Comparison of ENCODE assay signal across 8 mouse cellular contexts in the genomic region with DNA sequence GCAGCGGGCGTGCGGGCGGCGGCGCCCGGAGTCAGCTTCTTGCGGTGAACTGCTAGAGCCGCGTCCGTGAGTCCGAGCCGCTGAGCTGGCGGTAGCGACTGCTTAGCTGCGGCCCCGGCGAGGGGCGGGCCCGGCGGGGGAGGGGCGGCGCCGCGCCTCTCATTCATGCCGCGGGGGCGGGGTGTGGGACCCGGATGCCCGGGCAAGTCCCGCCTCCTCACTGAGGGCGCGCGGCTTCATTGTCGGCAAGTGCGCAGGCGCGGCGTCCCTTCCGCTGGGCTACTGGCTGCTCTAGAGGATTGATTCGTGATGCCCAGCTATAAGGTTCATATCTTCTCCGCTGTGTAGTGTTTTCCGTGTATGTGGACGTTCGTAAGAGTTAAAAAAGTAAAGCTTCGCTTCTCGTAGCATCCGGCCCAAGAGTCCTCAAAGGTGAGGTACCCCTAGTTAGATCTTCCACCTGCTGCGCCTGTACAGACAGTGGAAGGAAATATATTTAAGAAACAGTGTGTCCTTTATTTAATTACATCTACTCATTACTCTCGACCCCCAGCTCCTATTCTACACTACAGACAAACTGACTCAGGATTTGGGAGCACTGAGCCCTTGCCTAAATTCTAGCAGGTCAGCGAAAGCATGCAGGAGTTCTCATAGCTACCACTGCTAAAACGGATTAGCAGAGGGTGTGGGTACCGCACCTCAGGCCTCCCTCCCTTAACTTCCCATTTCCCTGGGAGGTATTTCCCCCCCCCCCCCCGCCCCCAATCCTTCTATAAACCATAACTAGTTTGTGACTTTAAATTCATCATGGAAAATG. TPM values are rescaled to one million over a fixed set of nuclear protein-coding genes. Genes with fewer than 3 reads are reported as not detected.
DNase-seq lines count a peak whose midpoint lies in the region; ATAC-seq and TF ChIP-seq lines count a peak whose summit lies in the region.

A gene (minus strand): TSS at position 146 of the 817 bp plus-strand sequence.

- peak within 1 kb of the TSS; percentile 82 for H3ac ChIP-seq in C2C12 (ENCODE audit: control insufficient read depth, insufficient read length, low read depth)

- H3K9me3 ChIP-seq in erythroblast, embryonic 14.5 days (ENCODE audit: control insufficient read depth, low read length), result no peaks in the 10 kb centered on the region
- no peaks in the 10 kb centered on the region for H3K9me3 ChIP-seq in heart, embryonic 13.5 days
- no peaks in the 10 kb centered on the region for H3K9me3 ChIP-seq in liver, embryonic 12.5 days (replicated peaks)
- H3K9me3 ChIP-seq in stomach, embryonic 15.5 days, result no peaks in the 10 kb centered on the region

- peaks cover 46% of the 10 kb centered on the region for H3K79me2 ChIP-seq in C2C12 (ENCODE audit: control insufficient read depth, insufficient read depth)

- peak; percentile 97 for TF ChIP-seq POLR2A in brain, embryonic 14.5 days (IDR thresholded peaks at IDR 0.05; ENCODE audit: borderline replicate concordance, extremely low read depth, insufficient read depth, insufficient read length, poor library complexity, severe bottlenecking)

- H3K4me3 ChIP-seq in C2C12 (ENCODE audit: insufficient read depth, poor library complexity, severe bottlenecking), result peak within 1 kb of the TSS; percentile 75
- peak within 1 kb of the TSS; percentile 85 for H3K4me3 ChIP-seq in erythroblast, embryonic 14.5 days (replicated peaks)
- H3K4me3 ChIP-seq in heart, embryonic 13.5 days, result peak within 1 kb of the TSS; percentile 86
- H3K4me3 ChIP-seq in liver, embryonic 12.5 days, result peak within 1 kb of the TSS; percentile 85
- peak within 1 kb of the TSS; percentile 92 for H3K4me3 ChIP-seq in stomach, embryonic 15.5 days (replicated peaks)

- H3K36me3 ChIP-seq in C2C12 (ENCODE audit: control insufficient read depth, insufficient read depth), result no peaks in the 10 kb centered on the region
- H3K36me3 ChIP-seq in erythroblast, embryonic 14.5 days (ENCODE audit: control insufficient read depth), result no peaks in the 10 kb centered on the region
- no peaks in the 10 kb centered on the region for H3K36me3 ChIP-seq in heart, embryonic 13.5 days
- H3K36me3 ChIP-seq in liver, embryonic 12.5 days, result no peaks in the 10 kb centered on the region
- H3K36me3 ChIP-seq in stomach, embryonic 15.5 days, result no peaks in the 10 kb centered on the region

- H3K27me3 ChIP-seq in C2C12 (ENCODE audit: control insufficient read depth, insufficient read depth, insufficient read length), result no peaks in the 10 kb centered on the region
- H3K27me3 ChIP-seq in erythroblast, embryonic 14.5 days (ENCODE audit: control insufficient read depth), result peaks cover 25% of the 10 kb centered on the region
- H3K27me3 ChIP-seq in heart, embryonic 13.5 days (replicated peaks), result peaks cover 8% of the 10 kb centered on the region; the same call in 1 of the 2 replicates
- peaks cover 10% of the 10 kb centered on the region; the same call in 1 of the 2 replicates for H3K27me3 ChIP-seq in liver, embryonic 12.5 days (replicated peaks)
- no peaks in the 10 kb centered on the region for H3K27me3 ChIP-seq in stomach, embryonic 15.5 days (replicated peaks)

- TF ChIP-seq CTCF in C2C12 (IDR thresholded peaks at IDR 0.05; ENCODE audit: control insufficient read depth, insufficient read depth, insufficient read length), result no peak
- no peak for TF ChIP-seq CTCF in brain, embryonic 14.5 days (IDR thresholded peaks at IDR 0.05; ENCODE audit: borderline replicate concordance, extremely low read depth, insufficient read depth, insufficient read length)

- H3K27ac ChIP-seq in heart, embryonic 13.5 days (replicated peaks), result peak within 1 kb of the TSS; percentile 82
- H3K27ac ChIP-seq in liver, embryonic 12.5 days, result peak within 1 kb of the TSS; percentile 73
- H3K27ac ChIP-seq in stomach, embryonic 15.5 days, result peak within 1 kb of the TSS; percentile 81

- peak within 1 kb of the TSS; percentile 92 for H3K9ac ChIP-seq in heart, embryonic 13.5 days
- H3K9ac ChIP-seq in liver, embryonic 12.5 days, result peak within 1 kb of the TSS; percentile 88
- peak within 1 kb of the TSS; percentile 94 for H3K9ac ChIP-seq in stomach, embryonic 15.5 days

- H3K4me1 ChIP-seq in erythroblast, embryonic 14.5 days (ENCODE audit: control insufficient read depth), result peaks cover 24% of the 10 kb centered on the region
- H3K4me1 ChIP-seq in heart, embryonic 13.5 days, result peaks cover 23% of the 10 kb centered on the region
- peaks cover 22% of the 10 kb centered on the region for H3K4me1 ChIP-seq in liver, embryonic 12.5 days
- H3K4me1 ChIP-seq in stomach, embryonic 15.5 days, result peaks cover 3% of the 10 kb centered on the region; the same call in 1 of the 2 replicates

- peak; percentile 95 for ATAC-seq in heart, embryonic 13.5 days (ENCODE audit: extremely low read depth, insufficient number of reproducible peaks, low FRiP score, low TSS enrichment)
- peak; percentile 97 for ATAC-seq in liver, embryonic 12.5 days
- ATAC-seq in stomach, embryonic 15.5 days (ENCODE audit: insufficient read depth, low FRiP score, low read depth), result peak; percentile 97

- H3K4me2 ChIP-seq in heart, embryonic 13.5 days, result peak within 1 kb of the TSS; percentile 86
- peak within 1 kb of the TSS; percentile 99 for H3K4me2 ChIP-seq in liver, embryonic 12.5 days
- peak within 1 kb of the TSS; percentile 86 for H3K4me2 ChIP-seq in stomach, embryonic 15.5 days

- peaks cover 39% of the 10 kb centered on the region for H3K79me3 ChIP-seq in C2C12 (ENCODE audit: low read depth)

- DNase-seq in brain, embryonic 14.5 days (ENCODE audit: low read depth), result peak; percentile 98
- DNase-seq in kidney, postnatal 10 days, result peak; percentile 99
- peak; percentile 94 to 96 for DNase-seq in natural killer cell, adult 2 months (ENCODE audit: low spot score in 2 of 2)

- under 1% methylated on average over 54 of the region's 54 CpGs for WGBS in heart, embryonic 13.5 days
- under 1% methylated on average over 50 of the region's 54 CpGs for WGBS in liver, embryonic 12.5 days (ENCODE audit: insufficient replicate concordance)
- under 1% methylated on average over 53 of the region's 54 CpGs for WGBS in stomach, embryonic 15.5 days

TF ChIP-seq in C2C12, 6 proteins besides CTCF, POLR2A, EP300 and RAD21:
- TF ChIP-seq CEBPB (IDR thresholded peaks at IDR 0.05; ENCODE audit: low read depth), result no peak
- no peak for TF ChIP-seq MAX (IDR thresholded peaks at IDR 0.05)
- TF ChIP-seq USF1 (IDR thresholded peaks at IDR 0.05; ENCODE audit: low read depth), result no peak
- no peak for TF ChIP-seq MYOG (IDR thresholded peaks at IDR 0.05; ENCODE audit: control insufficient read depth, extremely low read depth, insufficient read length)
- no peak for TF ChIP-seq FOSL1 (IDR thresholded peaks at IDR 0.05; ENCODE audit: insufficient read depth, low read length, poor library complexity, severe bottlenecking)

RNA-seq across cellular contexts. Expression of the gene that starts here (rescaled TPM):
- polyA plus RNA-seq in C2C12 (2012; fragmentation: generic; extraction: Trizol), result 4.9 TPM
- polyA plus RNA-seq in brain, embryonic 14.5 days (2012; rRNA removed), result 36.2 and 41.0 TPM in 2 replicates
- 0.02 TPM in 1 of 2 replicates, not detected in the other for polyA plus RNA-seq in erythroblast, embryonic 14.5 days (2012)
- 2.0 and 2.2 TPM in 2 replicates for polyA plus RNA-seq in heart, embryonic 13.5 days (2015; fragmentation: Nextera tagmentation; extraction: Ambion mirVana)
- polyA plus RNA-seq in liver, embryonic 12.5 days (2016; fragmentation: Nextera tagmentation; extraction: Ambion mirVana), result 0.57 and 0.72 TPM in 2 replicates
- polyA plus RNA-seq in stomach, embryonic 15.5 days (2015; fragmentation: Nextera tagmentation; extraction: Ambion mirVana), result 3.0 and 3.3 TPM in 2 replicates

Comparison
In these comparisons a context has a peak if more than half of its experiments do, and no peak if none do; other contexts are left out.
1. Peak in every context shown above with its lines: DNase-seq, ATAC-seq, H3K4me3 ChIP-seq and H3K27ac ChIP-seq.
2. Peak in ATAC-seq, H3K4me3 ChIP-seq, H3K27ac ChIP-seq, H3K9ac ChIP-seq and H3K4me2 ChIP-seq in liver, embryonic 12.5 days; RNA of the gene not detected or under 1 TPM.